Mouse (Mus musculus): ENCODE data around the gene Rps23. TPM values are rescaled to one million over a fixed set of nuclear protein-coding genes. Genes with fewer than 3 reads are reported as not detected.
A peak's percentile ranks its signal among the peaks of the same experiment; 100 is the strongest.
"Not testable (repeated sequence)": the region's sequence is repeated elsewhere in the genome, so short reads cannot be mapped to it uniquely, and the experiment has no call there.

Gene Rps23
- 1,288 and 2,349 TPM in 2 replicates for total RNA-seq (2017)

GRCm38 (mm10) chr13:90922751-90923612 lies at the start of gene Rps23:
Rps23 (plus strand) TSS chr13:90922958.
- peak; percentile 91 to 92 for ATAC-seq (replicated peaks in 1 of 2; ENCODE audit: insufficient read depth in 1 of 2, low FRiP score in 2 of 2, low TSS enrichment in 1 of 2, low read depth in 1 of 2, poor library complexity in 2 of 2, severe bottlenecking in 2 of 2)

GRCm38 (mm10) chr13:90881727-90882429 lies 40.9 kb upstream of the Rps23 start:
- ATAC-seq (replicated peaks in 1 of 2; ENCODE audit: insufficient read depth in 1 of 2, low FRiP score in 2 of 2, low TSS enrichment in 1 of 2, low read depth in 1 of 2, poor library complexity in 2 of 2, severe bottlenecking in 2 of 2): no peak

GRCm38 (mm10) chr13:90885856-90886532 lies 36.8 kb upstream of the Rps23 start:
- ATAC-seq (replicated peaks in 1 of 2; ENCODE audit: insufficient read depth in 1 of 2, low FRiP score in 2 of 2, low TSS enrichment in 1 of 2, low read depth in 1 of 2, poor library complexity in 2 of 2, severe bottlenecking in 2 of 2): peak; percentile 22 to 25; a peak in 3 of 4 replicates

- ATAC-seq (replicated peaks in 1 of 2; ENCODE audit: insufficient read depth in 1 of 2, low FRiP score in 2 of 2, low TSS enrichment in 1 of 2, low read depth in 1 of 2, poor library complexity in 2 of 2, severe bottlenecking in 2 of 2): peak; percentile 69 to 75
Measured at GRCm38 (mm10) chr13:90886568-90886983, 36.2 kb upstream of the Rps23 start.

- ATAC-seq (replicated peaks in 1 of 2; ENCODE audit: insufficient read depth in 1 of 2, low FRiP score in 2 of 2, low TSS enrichment in 1 of 2, low read depth in 1 of 2, poor library complexity in 2 of 2, severe bottlenecking in 2 of 2): no peak
Measured at GRCm38 (mm10) chr13:90890111-90890510, 32.6 kb upstream of the Rps23 start.

GRCm38 (mm10) chr13:90894819-90895218 lies 27.9 kb upstream of the Rps23 start:
- no peak for ATAC-seq (replicated peaks in 1 of 2; ENCODE audit: insufficient read depth in 1 of 2, low FRiP score in 2 of 2, low TSS enrichment in 1 of 2, low read depth in 1 of 2, poor library complexity in 2 of 2, severe bottlenecking in 2 of 2)

- ATAC-seq (replicated peaks in 1 of 2; ENCODE audit: insufficient read depth in 1 of 2, low FRiP score in 2 of 2, low TSS enrichment in 1 of 2, low read depth in 1 of 2, poor library complexity in 2 of 2, severe bottlenecking in 2 of 2): no peak
Measured at GRCm38 (mm10) chr13:90896098-90896497, 26.7 kb upstream of the Rps23 start.

- no peak for ATAC-seq (replicated peaks in 1 of 2; ENCODE audit: insufficient read depth in 1 of 2, low FRiP score in 2 of 2, low TSS enrichment in 1 of 2, low read depth in 1 of 2, poor library complexity in 2 of 2, severe bottlenecking in 2 of 2)
Measured at GRCm38 (mm10) chr13:90896821-90897220, 25.9 kb upstream of the Rps23 start.

GRCm38 (mm10) chr13:90905176-90905575 lies 17.6 kb upstream of the Rps23 start, which contains the start of gene Atp6ap1l:
Atp6ap1l (minus strand) TSS chr13:90905355.
- no peak for ATAC-seq (replicated peaks in 1 of 2; ENCODE audit: insufficient read depth in 1 of 2, low FRiP score in 2 of 2, low TSS enrichment in 1 of 2, low read depth in 1 of 2, poor library complexity in 2 of 2, severe bottlenecking in 2 of 2)

GRCm38 (mm10) chr13:90907376-90907775 lies 15.4 kb upstream of the Rps23 start:
- no peak for ATAC-seq (replicated peaks in 1 of 2; ENCODE audit: insufficient read depth in 1 of 2, low FRiP score in 2 of 2, low TSS enrichment in 1 of 2, low read depth in 1 of 2, poor library complexity in 2 of 2, severe bottlenecking in 2 of 2)

- ATAC-seq (replicated peaks in 1 of 2; ENCODE audit: insufficient read depth in 1 of 2, low FRiP score in 2 of 2, low TSS enrichment in 1 of 2, low read depth in 1 of 2, poor library complexity in 2 of 2, severe bottlenecking in 2 of 2): no peak
Measured at GRCm38 (mm10) chr13:90912760-90913674, 9.7 kb upstream of the Rps23 start.

GRCm38 (mm10) chr13:90913675-90914192 lies 9.0 kb upstream of the Rps23 start:
- no peak for ATAC-seq (replicated peaks in 1 of 2; ENCODE audit: insufficient read depth in 1 of 2, low FRiP score in 2 of 2, low TSS enrichment in 1 of 2, low read depth in 1 of 2, poor library complexity in 2 of 2, severe bottlenecking in 2 of 2)

GRCm38 (mm10) chr13:90914721-90915120 lies 8.0 kb upstream of the Rps23 start:
- ATAC-seq (replicated peaks in 1 of 2; ENCODE audit: insufficient read depth in 1 of 2, low FRiP score in 2 of 2, low TSS enrichment in 1 of 2, low read depth in 1 of 2, poor library complexity in 2 of 2, severe bottlenecking in 2 of 2): no peak

GRCm38 (mm10) chr13:90923617-90924016 lies 859 bp downstream of the Rps23 start:
- not testable (repeated sequence) for ATAC-seq (replicated peaks in 1 of 2; ENCODE audit: insufficient read depth in 1 of 2, low FRiP score in 2 of 2, low TSS enrichment in 1 of 2, low read depth in 1 of 2, poor library complexity in 2 of 2, severe bottlenecking in 2 of 2)

- no peak for ATAC-seq (replicated peaks in 1 of 2; ENCODE audit: insufficient read depth in 1 of 2, low FRiP score in 2 of 2, low TSS enrichment in 1 of 2, low read depth in 1 of 2, poor library complexity in 2 of 2, severe bottlenecking in 2 of 2)
Measured at GRCm38 (mm10) chr13:90924072-90924471, 1.3 kb downstream of the Rps23 start.

- no peak for ATAC-seq (replicated peaks in 1 of 2; ENCODE audit: insufficient read depth in 1 of 2, low FRiP score in 2 of 2, low TSS enrichment in 1 of 2, low read depth in 1 of 2, poor library complexity in 2 of 2, severe bottlenecking in 2 of 2)
Measured at GRCm38 (mm10) chr13:90925191-90925590, 2.4 kb downstream of the Rps23 start.
